Mouse (Mus musculus) lung, embryonic 14.5 days (tissue): ENCODE measurements around the gene Eef1akmt3. TPM values are rescaled to one million over a fixed set of nuclear protein-coding genes. Genes with fewer than 3 reads are reported as not detected.
A peak's percentile ranks its signal among the peaks of the same experiment; 100 is the strongest.

Experiments
- ATAC-seq: fragments of 200-750 bp; cut with Nextera tagmentation; 2 replicates; pipeline ENCODE4 v1.8.0; 2017; ENCODE audit warnings: mild to moderate bottlenecking, moderate TSS enrichment, moderate library complexity; ENCODE audit not compliant: insufficient read depth
- DNase-seq: peaks from one replicate; pipeline ENCODE4 v3.0.0-alpha.2; 2015
- H3K27ac ChIP-seq: fragments of 300-500 bp; sonication (generic); 2 replicates; pipeline ENCODE4 v1.5.1; 2014; ENCODE audit warnings: low read depth, mild to moderate bottlenecking, moderate library complexity
- H3K27me3 ChIP-seq: fragments of 300-500 bp; sonication (generic); 2 replicates; pipeline ENCODE4 v1.6.1; 2014; ENCODE audit warnings: low read length, control low read depth; ENCODE audit not compliant: insufficient read depth
- H3K36me3 ChIP-seq: fragments of 300-500 bp; sonication (generic); 2 replicates; pipeline ENCODE4 v1.6.1; 2014; ENCODE audit warnings: control low read depth; ENCODE audit not compliant: insufficient read depth
- H3K4me1 ChIP-seq: fragments of 300-500 bp; sonication (generic); 2 replicates; pipeline ENCODE4 v1.6.1; 2014; ENCODE audit warnings: antibody characterized with exemption, control low read depth; ENCODE audit not compliant: insufficient read depth
- H3K4me2 ChIP-seq: fragments of 300-500 bp; sonication (generic); 2 replicates; pipeline ENCODE4 v1.6.1; 2014; ENCODE audit warnings: mild to moderate bottlenecking
- H3K4me3 ChIP-seq: fragments of 300-500 bp; sonication (generic); 2 replicates; pipeline ENCODE4 v1.5.1; 2014; ENCODE audit warnings: low read depth, low read length
- H3K9ac ChIP-seq: fragments of 300-500 bp; sonication (generic); 2 replicates; pipeline ENCODE4 v1.6.1; 2014
- H3K9me3 ChIP-seq: fragments of 300-500 bp; sonication (generic); 2 replicates; pipeline ENCODE4 v1.6.1; 2016; ENCODE audit warnings: low read depth, low read length, control low read depth
- CTCF ChIP-seq: IDR thresholded peaks from 2 replicates; pipeline ENCODE4 v1.5.1; 2016; ENCODE audit warnings: antibody characterized with exemption, low read depth
- WGBS: fragments of 180-500 bp; shearing (Covaris S2); extraction: QIAGEN DNeasy Blood & Tissue Kit; methylation state at CpG from one replicate; pipeline ENCODE4 v1.1.7; 2014; 5-methylcytosine and 5-hydroxymethylcytosine counted together
- polyA plus RNA-seq: library from polyadenylated mRNA; unstranded; fragments of >200 nt; fragmentation: Nextera tagmentation; extraction: Ambion mirVana; gene quantifications from 2 replicates; pipeline ENCODE4 v1.2.1, GENCODE M21; 2014

Gene Eef1akmt3
- polyA plus RNA-seq, 1 experiment from 2014 or later: 0.74 TPM

DNA sequence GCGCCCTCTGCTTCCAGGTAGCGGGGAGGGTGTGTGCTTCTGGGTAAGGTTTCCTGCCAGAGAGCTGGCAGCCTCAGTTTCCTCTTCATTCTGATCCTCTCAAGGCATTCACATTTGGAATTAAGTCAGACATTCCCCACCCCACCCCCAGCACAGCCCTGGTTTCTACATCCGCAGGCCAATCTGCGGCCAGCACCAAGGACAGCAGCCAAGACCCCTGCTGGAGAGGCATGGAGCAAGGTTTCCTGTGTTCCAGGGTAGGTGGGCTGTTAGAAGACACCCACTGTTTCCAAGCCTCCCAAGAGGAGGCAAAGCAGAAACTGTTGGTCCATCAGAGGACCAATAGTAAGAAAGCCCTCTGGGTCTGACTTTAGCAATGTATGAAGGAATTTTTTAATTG is 13.3 kb upstream of the Eef1akmt3 start:
- no peaks in the 10 kb centered on the region for H3K9me3 ChIP-seq
- 0 out of 2 replicates have a peak, but pooled peaks cover 16% of the 10 kb centered on the region for H3K36me3 ChIP-seq
- H3K27me3 ChIP-seq: peaks cover 38% of the 10 kb centered on the region
- peak; percentile 43 for TF ChIP-seq CTCF
- WGBS: 60% methylated on average over 4 of the region's 4 CpGs
- no peak overlapping the region for H3K27ac ChIP-seq
- peak; percentile 73 for DNase-seq
- H3K4me3 ChIP-seq: no peak overlapping the region
- H3K4me1 ChIP-seq: 0 out of 2 replicates have a peak, but pooled peaks cover 4% of the 10 kb centered on the region
- ATAC-seq: no peak
- no peak overlapping the region for H3K9ac ChIP-seq
- H3K4me2 ChIP-seq: no peak overlapping the region

DNA sequence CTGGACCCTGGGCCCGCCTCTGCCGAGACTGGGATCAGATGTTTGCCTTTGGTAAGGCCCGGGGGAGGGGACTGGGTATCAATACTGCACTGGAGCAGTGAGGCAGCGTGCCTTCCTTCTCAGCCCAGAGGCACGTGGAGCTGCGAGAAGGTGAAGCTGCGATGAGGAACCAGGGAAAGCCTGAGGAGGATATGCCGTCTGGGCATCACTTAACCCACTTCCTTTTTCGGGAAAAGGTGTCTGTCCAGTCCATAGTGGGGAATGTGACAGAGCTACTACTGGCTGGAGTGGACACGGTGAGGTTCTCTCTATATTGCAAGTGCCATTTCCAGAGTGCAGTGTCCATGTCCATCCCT is 8.8 kb upstream of the Eef1akmt3 start:
- H3K4me1 ChIP-seq: no peaks in the 10 kb centered on the region
- H3K4me3 ChIP-seq: no peak overlapping the region
- no peak overlapping the region for H3K27ac ChIP-seq
- DNase-seq (no peak), ATAC-seq (no peak; the same call in 1 of the 2 replicates)
- H3K9me3 ChIP-seq: no peaks in the 10 kb centered on the region
- no peak for TF ChIP-seq CTCF
- H3K4me2 ChIP-seq: no peak overlapping the region; the same call in 1 of the 2 replicates
- peaks cover 11% of the 10 kb centered on the region; the same call in 1 of the 2 replicates for H3K36me3 ChIP-seq
- no peak overlapping the region for H3K9ac ChIP-seq
- peaks cover 48% of the 10 kb centered on the region for H3K27me3 ChIP-seq
- 16% methylated on average over 10 of the region's 10 CpGs for WGBS

DNA sequence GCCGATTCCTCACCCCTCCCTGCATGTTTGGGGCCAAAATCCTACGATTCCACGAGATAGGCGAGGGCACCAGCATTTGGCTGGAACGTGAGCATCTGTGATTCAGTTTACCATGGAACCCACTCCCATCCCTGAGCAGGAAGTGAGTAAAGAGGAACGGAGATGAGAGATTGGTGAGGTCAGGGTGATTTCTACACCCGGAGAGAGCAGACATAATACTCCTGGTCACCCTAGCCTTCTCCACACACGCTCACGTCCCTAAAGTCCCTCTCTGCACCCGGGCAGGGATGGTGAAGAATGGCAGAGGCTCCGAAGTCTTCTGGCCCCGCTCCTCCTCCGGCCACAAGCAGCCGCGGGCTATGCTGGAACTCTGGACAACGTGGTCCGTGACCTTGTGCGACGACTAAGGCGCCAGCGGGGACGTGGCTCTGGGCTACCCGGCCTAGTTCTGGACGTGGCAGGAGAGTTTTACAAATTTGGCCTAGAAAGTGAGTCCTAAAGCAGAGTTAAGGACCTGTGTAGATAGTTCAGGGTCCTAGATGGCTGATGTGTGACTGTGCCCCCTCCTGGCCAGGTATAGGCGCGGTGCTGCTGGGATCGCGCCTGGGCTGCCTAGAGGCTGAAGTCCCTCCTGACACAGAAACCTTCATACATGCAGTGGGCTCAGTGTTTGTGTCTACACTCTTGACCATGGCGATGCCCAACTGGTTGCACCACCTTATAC is 8.2 kb upstream of the Eef1akmt3 start:
- peaks cover 12% of the 10 kb centered on the region for H3K36me3 ChIP-seq
- ATAC-seq (peak; percentile 19; the same call in 1 of the 2 replicates), DNase-seq (peak; percentile 21)

DNA sequence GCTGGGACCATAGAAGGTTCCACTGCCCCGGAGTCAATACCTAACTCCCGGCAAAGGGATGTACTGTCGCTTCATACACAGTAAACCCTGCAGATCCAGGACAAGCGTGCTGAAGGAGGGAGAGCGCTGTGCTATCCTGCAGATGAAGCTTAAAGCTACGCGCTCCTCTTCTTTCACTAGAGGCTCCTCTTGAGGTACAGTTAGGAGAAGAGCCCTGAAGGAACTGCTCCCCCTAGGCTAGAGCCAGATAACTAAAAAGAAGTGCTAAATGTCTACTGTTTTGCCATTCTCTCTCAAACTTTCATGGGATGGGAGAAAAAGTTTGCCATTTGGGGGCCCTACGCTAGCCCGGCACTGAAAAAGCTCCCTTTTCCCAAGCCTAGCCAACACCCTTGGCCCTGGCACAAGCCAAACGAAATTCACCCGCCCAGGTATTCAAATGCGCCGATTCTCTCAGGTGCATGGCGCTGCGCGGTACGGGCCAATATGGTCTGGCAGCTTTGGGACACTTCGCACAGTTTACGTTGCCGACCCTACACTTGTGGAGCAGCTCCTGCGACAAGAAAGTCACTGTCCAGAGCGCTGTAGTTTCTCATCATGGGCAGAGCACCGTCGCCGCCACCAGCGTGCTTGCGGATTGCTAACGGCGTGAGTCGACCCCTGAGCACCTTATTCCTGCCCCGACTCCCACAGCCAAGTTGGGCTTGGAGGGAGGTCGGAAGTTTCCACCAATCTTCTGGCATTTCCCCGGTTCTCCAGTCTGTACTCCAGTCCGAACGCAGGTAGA is 7.5 kb upstream of the Eef1akmt3 start:
- H3K9ac ChIP-seq: peak overlapping the region; percentile 28; the same call in 1 of the 2 replicates
- no peaks in the 10 kb centered on the region for H3K4me1 ChIP-seq
- no peak for TF ChIP-seq CTCF
- peak overlapping the region; percentile 22 for H3K4me3 ChIP-seq
- no peak overlapping the region for H3K27ac ChIP-seq
- peaks cover 17% of the 10 kb centered on the region for H3K36me3 ChIP-seq
- no peaks in the 10 kb centered on the region for H3K9me3 ChIP-seq
- WGBS: 4% methylated on average over 35 of the region's 35 CpGs
- H3K27me3 ChIP-seq: peaks cover 48% of the 10 kb centered on the region
- ATAC-seq: no peak
- peak overlapping the region; percentile 48 for H3K4me2 ChIP-seq
- DNase-seq: peak; percentile 30

More for the DNA sequence above, 8.2 kb upstream of the Eef1akmt3 start:
- H3K9ac ChIP-seq: peak overlapping the region; percentile 28; the same call in 1 of the 2 replicates
- H3K4me3 ChIP-seq: peak overlapping the region; percentile 22
- peak; percentile 43 for TF ChIP-seq CTCF
- no peak overlapping the region for H3K27ac ChIP-seq
- H3K9me3 ChIP-seq: no peaks in the 10 kb centered on the region
- peaks cover 48% of the 10 kb centered on the region for H3K27me3 ChIP-seq
- peak overlapping the region; percentile 48 for H3K4me2 ChIP-seq
- no peaks in the 10 kb centered on the region for H3K4me1 ChIP-seq
- 3% methylated on average over 29 of the region's 29 CpGs for WGBS

DNA sequence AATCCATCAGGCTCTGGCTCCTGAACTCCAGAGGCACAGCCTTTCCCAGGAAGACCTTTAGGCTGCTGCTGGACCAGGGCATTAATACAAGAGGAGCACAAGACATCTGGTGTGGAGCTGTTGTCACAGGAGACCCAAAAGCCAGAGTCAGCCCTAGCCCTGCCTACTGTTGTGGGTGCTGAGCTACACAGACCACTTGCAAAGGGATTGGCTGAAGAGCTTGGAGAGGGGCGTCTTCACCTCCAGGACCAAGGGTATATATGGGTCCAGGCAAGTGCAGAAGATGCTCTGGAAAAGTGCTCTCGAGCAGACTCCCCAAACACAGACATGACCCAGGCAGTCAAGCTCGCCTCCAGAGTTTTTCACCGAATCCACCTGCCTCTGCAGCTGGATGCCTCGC is 6.6 kb upstream of the Eef1akmt3 start, which contains the start of gene Cyp27b1:
Gene Cyp27b1, plus strand, starts transcription at position 297 of the 400 bp plus-strand sequence.
- Histone ChIP-seq H3K27ac (no peak within 1 kb of the TSS), H3K9me3 (no peaks in the 10 kb centered on the region), H3K4me3 (peak within 1 kb of the TSS; percentile 22), H3K36me3 (peaks cover 20% of the 10 kb centered on the region), H3K4me1 (no peaks in the 10 kb centered on the region; the same call in 1 of the 2 replicates), H3K27me3 (peaks cover 48% of the 10 kb centered on the region), H3K9ac (no peak within 1 kb of the TSS; the same call in 1 of the 2 replicates), H3K4me2 (peak within 1 kb of the TSS; percentile 48)
- WGBS: 26% methylated on average over 5 of the region's 5 CpGs
- TF ChIP-seq CTCF: no peak
- no peak for ATAC-seq
- no peak for DNase-seq

DNA sequence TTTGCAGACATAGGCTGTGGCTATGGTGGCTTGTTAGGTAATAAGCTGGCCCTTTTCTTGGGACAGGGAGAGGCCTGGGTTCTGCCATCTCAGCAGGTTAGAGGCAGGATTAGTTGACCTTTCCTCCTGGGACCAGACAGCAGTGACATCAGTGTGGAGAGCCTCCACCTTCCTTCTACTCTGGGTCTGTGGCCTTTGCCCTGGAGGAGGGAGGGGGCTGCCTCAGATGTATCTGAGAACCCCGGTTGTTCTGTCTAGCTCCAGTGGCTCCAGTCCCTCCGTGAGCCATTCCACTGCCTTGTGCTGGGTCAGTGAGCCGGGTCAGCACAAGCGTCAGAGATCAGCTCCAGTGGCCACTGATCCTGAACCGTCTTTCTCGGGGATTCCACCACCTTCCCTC is 1.9 kb upstream of the Eef1akmt3 start:
- Histone ChIP-seq H3K4me2 (peak overlapping the region; percentile 98; the same call in 1 of the 2 replicates), H3K4me3 (no peak overlapping the region), H3K9ac (no peak overlapping the region), H3K27me3 (peaks cover 14% of the 10 kb centered on the region), H3K9me3 (no peaks in the 10 kb centered on the region), H3K4me1 (peaks cover 6% of the 10 kb centered on the region; the same call in 1 of the 2 replicates), H3K36me3 (peaks cover 20% of the 10 kb centered on the region), H3K27ac (no peak overlapping the region)
- ATAC-seq: no peak
- WGBS: 86% methylated on average over 6 of the region's 6 CpGs
- no peak for TF ChIP-seq CTCF
- DNase-seq: no peak
